Mouse (Mus musculus): ENCODE measurements around the gene Parva.

DNA sequence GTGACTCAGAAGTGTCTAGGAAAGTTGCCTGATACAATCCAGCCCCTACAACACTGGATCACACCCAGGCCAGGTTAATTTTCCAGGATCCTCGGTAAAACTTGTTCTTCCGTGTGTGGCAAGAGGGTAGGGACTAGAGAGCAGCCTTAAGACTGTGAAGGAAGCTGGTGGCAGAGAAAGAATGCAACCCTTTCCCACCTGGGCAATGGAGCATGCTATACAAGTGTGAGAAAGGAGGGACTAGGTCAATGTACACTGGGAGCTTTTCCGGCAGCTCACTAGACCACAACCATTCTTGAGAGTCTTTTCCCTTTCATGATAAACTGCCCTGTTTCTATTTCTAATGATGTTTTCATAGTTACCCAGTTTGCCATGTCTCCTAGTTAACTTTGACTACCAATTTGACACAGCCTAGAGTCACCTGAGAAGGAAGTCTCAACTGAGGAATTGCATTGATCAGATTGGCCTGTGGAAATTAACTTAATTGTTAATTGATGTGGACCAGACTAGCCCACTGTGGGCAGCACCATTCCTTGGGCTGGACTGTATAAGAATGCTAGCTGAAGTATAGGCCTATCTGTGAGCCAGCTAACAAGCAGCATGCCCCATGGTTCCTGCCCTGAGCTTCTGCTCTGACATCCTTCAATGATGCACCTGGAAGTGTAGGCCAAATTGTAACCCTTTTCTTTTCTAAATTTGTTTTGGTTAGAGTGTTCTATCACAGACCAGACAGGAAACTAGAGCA lies 186.9 kb downstream of the Parva start:
- TF ChIP-seq CTCF (IDR thresholded peaks at IDR 0.05; ENCODE audit: insufficient read depth, low read depth, low read length) (no peak), POLR2A (IDR thresholded peaks at IDR 0.05; ENCODE audit: insufficient read depth, low read depth, low read length) (no peak)
